Mouse (Mus musculus) liver, postnatal 0 days (tissue): ENCODE data around the gene Rpain.

Source experiments
- CTCF ChIP-seq: sonication (generic); IDR thresholded peaks from 2 replicates; pipeline ENCODE4 v1.5.1; 2016; ENCODE audit warnings: antibody characterized with exemption, low read depth
- EP300 ChIP-seq: IDR thresholded peaks from 2 replicates; pipeline ENCODE4 v1.6.1; 2016; ENCODE audit warnings: antibody characterized with exemption, low read depth, mild to moderate bottlenecking

- peak; percentile 47 for TF ChIP-seq CTCF
- peak; percentile 57 for TF ChIP-seq EP300
Measured at GRCm38 (mm10) chr11:71004316-71004773, 34.3 kb downstream of the Rpain start, which contains the start of gene Dhx33.
